Mouse (Mus musculus): ENCODE measurements around the gene Pbx3. TPM values are rescaled to one million over a fixed set of nuclear protein-coding genes. Genes with fewer than 3 reads are reported as not detected.

The Pbx3 gene
- polyA plus RNA-seq, 1 experiment from 2014 or later = 47.2 TPM

DNA sequence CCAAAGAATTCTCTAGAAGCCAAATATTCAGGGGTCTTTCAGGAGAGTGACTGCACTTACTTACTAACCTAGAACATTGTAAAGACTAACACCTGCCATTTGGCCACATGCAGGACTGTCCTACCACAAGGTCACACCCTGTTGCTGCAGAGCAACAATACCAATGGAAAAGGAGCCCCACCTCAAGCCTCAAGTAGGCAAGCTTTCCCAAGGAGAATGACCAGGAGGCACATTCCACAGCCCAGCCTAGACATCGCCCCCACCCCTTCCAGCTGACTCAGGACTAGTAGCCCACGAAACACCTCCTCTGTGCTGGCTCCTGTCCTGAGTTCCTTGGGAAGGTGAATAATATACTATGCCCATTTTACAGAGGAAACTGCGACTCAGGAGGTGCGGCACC is 222.4 kb downstream of the Pbx3 start:
- TF ChIP-seq CTCF (IDR thresholded peaks at IDR 0.05) = no peak
- peaks cover 4% of the 10 kb centered on the region for H3K27me3 ChIP-seq
- DNase-seq (ENCODE audit: low read depth, low spot score) = no peak
- POLR2A ChIA-PET = no interaction called here
- no peak for ATAC-seq
- in situ Hi-C loops (cut with MboI; ENCODE audit: low pct_unique_long_range_greater_than_20kb) = no loop called here
- CTCF ChIA-PET = no interaction called here

DNA sequence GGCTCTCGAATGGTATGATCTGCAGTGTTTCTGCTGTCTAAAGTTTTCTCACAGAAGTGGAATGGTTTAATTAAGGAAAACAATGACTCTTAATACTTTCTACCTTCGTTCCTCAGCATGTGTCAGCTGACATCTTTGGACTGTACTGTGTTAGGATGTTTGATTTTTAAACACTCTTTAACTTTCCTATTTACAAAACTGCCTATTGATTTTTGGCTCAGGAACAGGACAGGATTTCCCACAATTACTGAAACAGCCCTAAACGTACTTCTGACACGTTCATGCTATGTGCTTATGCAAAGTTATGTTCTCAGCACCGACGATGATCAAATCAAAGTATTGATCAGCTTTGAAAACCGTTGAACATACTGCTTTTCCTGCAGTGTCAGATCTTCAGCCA is 224.7 kb downstream of the Pbx3 start:
- CTCF ChIA-PET = no interaction called here
- ATAC-seq = no peak
- H3K27me3 ChIP-seq = peaks cover 4% of the 10 kb centered on the region
- POLR2A ChIA-PET = no interaction called here
- TF ChIP-seq CTCF (IDR thresholded peaks at IDR 0.05) = no peak
- no peak for DNase-seq (ENCODE audit: low read depth, low spot score)
- in situ Hi-C loops (cut with MboI; ENCODE audit: low pct_unique_long_range_greater_than_20kb) = no loop called here

DNA sequence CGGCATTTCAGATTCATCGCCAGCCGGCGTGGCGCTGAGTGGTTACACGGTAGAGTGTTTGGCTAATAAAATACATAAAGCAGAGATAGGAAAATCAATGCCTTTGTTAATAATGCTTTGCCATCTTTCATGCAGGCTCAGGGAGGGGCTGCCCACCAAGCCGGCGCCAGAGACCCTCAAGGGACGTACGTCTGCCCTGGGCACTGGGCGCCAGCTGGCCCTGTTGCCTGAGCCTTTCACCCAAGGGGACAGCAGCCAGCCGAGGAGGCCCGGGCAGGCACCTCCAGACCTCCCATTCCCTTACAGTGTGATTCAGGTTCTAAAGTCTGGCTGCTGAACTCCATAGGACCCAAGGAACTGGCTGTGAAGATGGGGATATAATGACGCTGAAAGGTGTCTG is 225.5 kb downstream of the Pbx3 start:
- peaks cover 4% of the 10 kb centered on the region for H3K27me3 ChIP-seq
- no peak for TF ChIP-seq CTCF (IDR thresholded peaks at IDR 0.05)
- DNase-seq (ENCODE audit: low read depth, low spot score) (no peak), ATAC-seq (no peak)
- in situ Hi-C loops (cut with MboI; ENCODE audit: low pct_unique_long_range_greater_than_20kb) = no loop called here
- CTCF ChIA-PET = no interaction called here
- POLR2A ChIA-PET = no interaction called here

DNA sequence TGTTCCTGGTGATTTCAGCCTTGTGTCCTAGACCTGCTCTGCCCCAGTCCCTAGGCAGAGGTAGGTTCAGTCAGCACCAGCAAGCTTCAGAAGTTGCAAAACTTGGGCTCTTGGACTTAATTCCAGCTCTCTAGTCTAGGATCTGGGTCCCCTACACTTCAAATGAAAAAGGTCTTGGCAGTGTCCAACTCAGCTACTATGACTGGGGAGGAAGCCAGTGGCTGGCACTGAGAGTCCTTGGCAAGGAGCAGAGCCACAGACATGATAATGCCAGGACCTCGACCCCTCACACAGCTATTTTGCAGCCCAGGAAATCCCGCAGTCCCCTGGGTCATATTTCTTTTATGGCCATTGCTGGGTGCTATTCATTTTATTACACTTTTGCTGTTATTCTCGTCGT is 225.9 kb downstream of the Pbx3 start:
- TF ChIP-seq CTCF (IDR thresholded peaks at IDR 0.05) = no peak
- CTCF ChIA-PET = no interaction called here
- ATAC-seq = no peak
- H3K27me3 ChIP-seq = peaks cover 4% of the 10 kb centered on the region
- POLR2A ChIA-PET = no interaction called here
- in situ Hi-C loops (cut with MboI; ENCODE audit: low pct_unique_long_range_greater_than_20kb) = no loop called here
- DNase-seq (ENCODE audit: low read depth, low spot score) = no peak

DNA sequence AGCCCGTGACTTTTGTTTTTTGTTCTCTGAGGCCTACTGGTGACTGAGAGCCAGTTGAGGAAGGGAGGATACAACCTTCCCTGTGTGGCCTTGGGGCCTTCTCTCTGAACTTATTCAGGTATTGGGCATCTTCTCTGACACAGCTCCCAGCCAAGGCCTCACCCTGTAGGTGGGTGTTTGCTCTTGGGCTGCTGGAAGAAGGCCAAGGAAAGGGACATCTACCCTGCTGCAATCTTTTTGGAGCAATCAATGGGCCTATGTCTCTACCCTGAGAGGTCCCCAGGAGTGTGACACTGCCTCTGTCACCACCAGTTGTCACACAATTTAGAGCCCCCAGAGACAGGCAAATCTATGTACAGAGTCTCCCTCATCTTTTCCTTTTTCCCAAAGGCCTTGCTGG is 226.5 kb downstream of the Pbx3 start:
- TF ChIP-seq CTCF (IDR thresholded peaks at IDR 0.05) = no peak
- ATAC-seq = no peak
- in situ Hi-C loops (cut with MboI; ENCODE audit: low pct_unique_long_range_greater_than_20kb) = no loop called here
- H3K27me3 ChIP-seq = peaks cover 4% of the 10 kb centered on the region
- ChIA-PET CTCF (no interaction called here), POLR2A (no interaction called here)
- no peak for DNase-seq (ENCODE audit: low read depth, low spot score)

DNA sequence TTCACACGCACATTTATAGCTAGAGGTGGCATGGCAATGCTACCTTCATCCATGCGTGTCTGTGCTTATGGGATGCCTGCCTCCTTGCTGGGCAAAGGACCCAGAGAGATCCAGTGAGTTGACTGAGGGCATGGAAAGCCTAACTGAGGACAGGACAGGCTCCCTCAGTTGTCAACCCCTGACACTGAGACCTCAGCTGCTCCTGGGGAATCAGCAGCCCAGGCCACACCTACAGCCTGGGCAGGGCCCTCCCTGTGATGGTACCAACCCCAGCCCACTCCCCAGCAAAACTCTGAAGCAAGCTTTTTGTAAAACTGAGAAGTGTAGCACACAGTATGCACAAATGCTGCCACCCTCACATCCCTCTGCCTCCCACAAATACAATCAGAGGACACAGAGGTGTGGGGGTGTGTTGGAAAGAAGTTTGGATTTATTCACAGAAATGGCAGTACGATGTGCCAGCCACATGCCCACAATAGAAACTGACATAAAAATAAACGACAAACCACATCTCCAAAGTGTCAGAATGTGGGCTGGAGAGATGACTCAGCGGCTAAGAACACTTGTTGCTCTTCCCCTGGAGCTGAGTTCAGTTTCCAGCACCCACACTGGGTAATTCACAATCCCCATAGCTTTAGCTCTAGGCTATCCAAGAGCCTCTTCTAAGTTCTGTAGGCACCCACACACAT is 233.3 kb downstream of the Pbx3 start:
- H3K27me3 ChIP-seq = no peaks in the 10 kb centered on the region
- DNase-seq (ENCODE audit: low read depth, low spot score) (no peak), ATAC-seq (no peak)
- CTCF ChIA-PET = no interaction called here
- POLR2A ChIA-PET = no interaction called here
- no peak for TF ChIP-seq CTCF (IDR thresholded peaks at IDR 0.05)
- in situ Hi-C loops (cut with MboI; ENCODE audit: low pct_unique_long_range_greater_than_20kb) = no loop called here

DNA sequence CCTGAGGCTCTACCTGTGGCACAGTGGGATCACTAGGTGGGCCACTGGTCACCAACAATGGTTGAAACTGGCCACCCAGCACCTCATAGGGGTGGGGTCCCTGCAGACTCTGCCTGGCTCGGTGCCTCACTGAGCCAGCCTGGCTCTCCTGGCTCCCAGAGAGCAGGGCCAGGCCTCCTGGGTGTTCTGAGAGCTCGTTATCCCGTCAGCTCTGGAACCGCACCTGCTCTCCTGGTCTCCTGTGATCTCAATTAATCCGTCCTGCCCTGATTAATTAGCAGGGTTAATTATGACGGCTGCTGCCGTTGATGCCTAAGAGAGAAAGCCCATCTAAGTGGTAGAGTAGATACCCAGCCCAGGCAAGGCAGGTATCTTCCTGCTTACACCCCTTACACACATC is 237.6 kb downstream of the Pbx3 start:
- DNase-seq (ENCODE audit: low read depth, low spot score) (no peak), ATAC-seq (no peak)
- ChIA-PET CTCF (no interaction called here), POLR2A (no interaction called here)
- H3K27me3 ChIP-seq = no peaks in the 10 kb centered on the region
- no peak for TF ChIP-seq CTCF (IDR thresholded peaks at IDR 0.05)
- in situ Hi-C loops (cut with MboI; ENCODE audit: low pct_unique_long_range_greater_than_20kb) = no loop called here

DNA sequence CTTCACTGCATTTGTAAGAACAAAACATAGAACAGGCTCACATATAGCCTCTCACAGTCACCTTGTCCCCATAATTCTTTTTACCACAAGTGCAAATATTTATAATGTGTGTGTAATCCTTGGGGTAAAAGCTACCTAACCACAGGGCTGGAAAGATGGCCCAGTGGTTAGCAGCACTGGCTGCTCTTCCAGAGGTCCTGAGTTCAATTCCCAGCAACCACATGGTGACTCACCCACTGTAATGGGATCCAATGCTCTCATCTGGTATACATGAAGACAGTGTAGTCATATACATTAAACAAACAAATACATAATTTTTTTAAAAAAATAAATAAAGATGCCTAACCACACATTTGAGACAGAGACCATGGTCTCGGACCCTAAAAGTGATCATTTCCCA is 240.2 kb downstream of the Pbx3 start:
- ATAC-seq (no peak), DNase-seq (ENCODE audit: low read depth, low spot score) (no peak)
- ChIA-PET POLR2A (no interaction called here), CTCF (no interaction called here)
- in situ Hi-C loops (cut with MboI; ENCODE audit: low pct_unique_long_range_greater_than_20kb) = no loop called here
- H3K27me3 ChIP-seq = peaks cover 6% of the 10 kb centered on the region
- no peak for TF ChIP-seq CTCF (IDR thresholded peaks at IDR 0.05)

DNA sequence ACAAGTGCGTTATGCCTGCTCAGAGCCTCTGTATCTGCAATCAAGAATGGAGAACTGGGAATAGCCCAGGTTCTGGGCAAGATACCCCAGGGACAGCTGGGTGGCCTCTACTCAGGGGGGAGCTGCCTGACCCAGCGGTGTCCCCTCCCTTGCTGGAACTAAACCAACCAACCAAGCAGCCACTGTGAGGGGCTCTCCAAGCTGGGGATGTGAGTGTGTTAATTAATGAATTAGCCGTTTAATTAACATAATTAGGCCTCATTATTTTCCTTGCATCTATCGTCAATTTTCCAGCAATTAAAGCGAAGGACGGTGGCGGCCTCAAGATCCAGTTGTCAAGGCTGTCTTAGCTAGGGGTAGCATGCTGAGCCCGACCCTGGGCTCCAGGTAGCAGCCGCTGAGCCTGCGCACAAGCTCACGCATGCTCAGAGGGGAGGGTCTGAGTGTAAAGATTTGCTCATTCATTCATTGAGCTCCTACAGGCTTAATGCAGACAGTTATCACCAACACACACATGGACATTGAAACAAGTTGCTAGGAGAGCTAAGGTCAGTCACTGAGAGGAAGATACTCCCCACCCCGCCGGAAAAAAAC is 243.2 kb downstream of the Pbx3 start:
- no peak for TF ChIP-seq CTCF (IDR thresholded peaks at IDR 0.05)
- in situ Hi-C loops (cut with MboI; ENCODE audit: low pct_unique_long_range_greater_than_20kb) = no loop called here
- POLR2A ChIA-PET = no interaction called here
- H3K27me3 ChIP-seq = peaks cover 10% of the 10 kb centered on the region
- ATAC-seq = no peak
- CTCF ChIA-PET = no interaction called here
- DNase-seq (ENCODE audit: low read depth, low spot score) = no peak

DNA sequence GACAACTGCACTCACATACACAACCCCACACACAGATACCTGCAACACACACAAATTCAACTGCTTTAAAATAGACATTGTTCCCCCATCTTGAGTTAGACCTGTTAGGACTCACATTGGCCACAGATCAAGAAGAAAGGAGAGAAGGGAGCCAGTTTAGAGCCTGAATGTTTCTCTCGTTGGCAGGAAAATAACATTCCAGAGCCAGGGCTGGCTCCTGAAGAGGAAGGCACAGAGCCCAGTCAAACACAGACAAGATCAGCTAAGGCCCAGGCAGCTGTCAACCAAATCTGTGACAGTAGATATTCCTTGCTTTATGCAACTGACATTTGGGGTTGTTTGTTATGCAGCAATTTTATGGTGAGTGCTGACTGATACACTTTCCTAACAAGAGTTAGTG is 245.1 kb downstream of the Pbx3 start:
- ChIA-PET POLR2A (no interaction called here), CTCF (no interaction called here)
- ATAC-seq = no peak
- H3K27me3 ChIP-seq = peaks cover 21% of the 10 kb centered on the region
- DNase-seq (ENCODE audit: low read depth, low spot score) = no peak
- no peak for TF ChIP-seq CTCF (IDR thresholded peaks at IDR 0.05)
- in situ Hi-C loops (cut with MboI; ENCODE audit: low pct_unique_long_range_greater_than_20kb) = no loop called here

DNA sequence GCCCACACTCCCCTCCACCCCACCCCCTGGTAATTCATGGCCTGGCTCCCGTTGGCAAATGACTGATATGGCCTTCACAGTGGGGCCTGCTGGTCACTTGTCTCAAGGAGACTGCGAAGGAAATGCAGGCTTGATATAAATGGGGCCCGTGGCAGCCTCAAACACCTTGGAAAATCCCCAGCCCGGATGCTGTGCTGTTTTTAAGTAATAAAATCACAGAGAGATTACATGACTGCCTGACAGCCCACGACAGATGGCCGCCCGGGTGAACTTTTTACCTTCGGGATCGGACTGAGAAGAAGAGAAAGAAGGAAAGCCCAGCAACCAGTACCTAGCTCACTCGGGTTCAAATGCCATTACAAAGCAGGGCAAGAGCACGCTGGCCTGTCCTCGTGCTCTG is 249.0 kb downstream of the Pbx3 start:
- TF ChIP-seq CTCF (IDR thresholded peaks at IDR 0.05) = no peak
- peaks cover 37% of the 10 kb centered on the region for H3K27me3 ChIP-seq
- POLR2A ChIA-PET = no interaction called here
- no peak for ATAC-seq
- in situ Hi-C loops (cut with MboI; ENCODE audit: low pct_unique_long_range_greater_than_20kb) = no loop called here
- DNase-seq (ENCODE audit: low read depth, low spot score) = no peak
- CTCF ChIA-PET = no interaction called here

Other genes with a start within 250 kb of the Pbx3 start
- 78.9 TPM for gene Mapkap1, start 33.6 kb upstream of the Pbx3 start, polyA plus RNA-seq (2021)

All from Patski (cell line).